Mouse (Mus musculus) spleen, adult 2 months (tissue): ENCODE data around the gene Dnajc1. TPM values are rescaled to one million over a fixed set of nuclear protein-coding genes. Genes with fewer than 3 reads are reported as not detected.

Experiments
- DNase-seq, 2 experiments: peaks; one replicate each; pipeline versions ENCODE4 v3.0.0 to v3.0.0-alpha.2; 2012 to 2021; ENCODE audit warnings: low spot score in 2 of 2, low read depth in 1 of 2
- H3K27ac ChIP-seq: fragments of 200-500 bp; 2 replicates; pipeline ENCODE4 v1.5.1; 2012; ENCODE audit warnings: low read length, inconsistent platforms; ENCODE audit not compliant: insufficient read depth
- H3K27me3 ChIP-seq: fragments of 200-500 bp; 2 replicates; pipeline ENCODE4 v1.6.1; 2012; ENCODE audit warnings: mild to moderate bottlenecking, moderate library complexity, low read length, inconsistent platforms; ENCODE audit not compliant: control insufficient read depth, insufficient read depth
- H3K36me3 ChIP-seq: fragments of 200-500 bp; 2 replicates; pipeline ENCODE4 v1.6.1; 2012; ENCODE audit warnings: mild to moderate bottlenecking, low read length, inconsistent platforms; ENCODE audit not compliant: control insufficient read depth, insufficient read depth
- H3K4me1 ChIP-seq: fragments of 200-500 bp; 2 replicates; pipeline ENCODE4 v1.6.1; 2011; ENCODE audit warnings: inconsistent platforms; ENCODE audit not compliant: control insufficient read depth, insufficient read depth, insufficient read length
- H3K4me3 ChIP-seq: fragments of 200-500 bp; 2 replicates; pipeline ENCODE4 v1.5.1; 2011; ENCODE audit warnings: mild to moderate bottlenecking, inconsistent platforms; ENCODE audit not compliant: insufficient read depth, insufficient read length; ENCODE audit errors: extremely low read depth
- CTCF ChIP-seq: fragments of 200-500 bp; IDR thresholded peaks from 2 replicates; pipeline ENCODE4 v1.5.1; 2011; ENCODE audit warnings: mild to moderate bottlenecking, inconsistent platforms; ENCODE audit not compliant: insufficient read depth, insufficient read length, insufficient replicate concordance; ENCODE audit errors: extremely low read depth
- POLR2A ChIP-seq: fragments of 200-500 bp; IDR thresholded peaks from 2 replicates; pipeline ENCODE4 v1.6.1; 2011; ENCODE audit warnings: low read depth, low read length, inconsistent platforms
- WGBS: fragments of 180-500 bp; shearing (Covaris S2); methylation state at CpG from one replicate; pipeline ENCODE4 v1.1.7; 2018; 5-methylcytosine and 5-hydroxymethylcytosine counted together
- polyA plus RNA-seq: library from polyadenylated mRNA; depleted of rRNA; stranded (reverse); fragments of >200 nt; gene quantifications from 2 replicates; pipeline ENCODE4 v1.2.3, GENCODE M21; 2012

Gene Dnajc1
- polyA plus RNA-seq, 1 experiment, result 10.1 TPM

GRCm38 (mm10) chr2:18389631-18390030, 3.0 kb downstream of the Dnajc1 start:
- 0 out of 2 replicates have a peak, but pooled peaks cover 2% of the 10 kb centered on the region for H3K4me1 ChIP-seq
- no peaks in the 10 kb centered on the region for H3K36me3 ChIP-seq
- TF ChIP-seq POLR2A (no peak), CTCF (no peak)
- no peak overlapping the region for H3K4me3 ChIP-seq
- 82% methylated on average over 1 of the region's 1 CpGs for WGBS
- no peaks in the 10 kb centered on the region for H3K27me3 ChIP-seq
- H3K27ac ChIP-seq, result no peak overlapping the region
- no peak for DNase-seq

- H3K36me3 ChIP-seq, result no peaks in the 10 kb centered on the region
- no peak for DNase-seq
- TF ChIP-seq CTCF, result no peak
- no peak for TF ChIP-seq POLR2A
- H3K27ac ChIP-seq, result no peak overlapping the region
- no peak overlapping the region for H3K4me3 ChIP-seq
- no peaks in the 10 kb centered on the region for H3K4me1 ChIP-seq
- no peaks in the 10 kb centered on the region for H3K27me3 ChIP-seq
Measured at GRCm38 (mm10) chr2:18381662-18382061, 11.0 kb downstream of the Dnajc1 start.

- no peak for TF ChIP-seq CTCF
- TF ChIP-seq POLR2A, result no peak
- 39% methylated on average over 11 of the region's 11 CpGs for WGBS
Measured at GRCm38 (mm10) chr2:18372400-18373182, 20.0 kb downstream of the Dnajc1 start.

GRCm38 (mm10) chr2:18370794-18371498, 21.7 kb downstream of the Dnajc1 start:
- Histone ChIP-seq H3K4me1 (peaks cover 2% of the 10 kb centered on the region; the same call in 1 of the 2 replicates), H3K27me3 (no peaks in the 10 kb centered on the region), H3K36me3 (no peaks in the 10 kb centered on the region), H3K27ac (no peak overlapping the region), H3K4me3 (no peak overlapping the region)
- WGBS, result 62% methylated on average over 4 of the region's 4 CpGs
- TF ChIP-seq CTCF, result no peak
- TF ChIP-seq POLR2A, result no peak
- no peak for DNase-seq

More at GRCm38 (mm10) chr2:18372400-18373182, 20.0 kb downstream of the Dnajc1 start:
- Histone ChIP-seq H3K4me3 (no peak overlapping the region), H3K27ac (no peak overlapping the region), H3K4me1 (peaks cover 2% of the 10 kb centered on the region; the same call in 1 of the 2 replicates), H3K36me3 (no peaks in the 10 kb centered on the region), H3K27me3 (no peaks in the 10 kb centered on the region)
- no peak for DNase-seq

GRCm38 (mm10) chr2:18364402-18364801, 28.2 kb downstream of the Dnajc1 start:
- no peak for DNase-seq
- 89% methylated on average over 1 of the region's 1 CpGs for WGBS
- no peaks in the 10 kb centered on the region for H3K36me3 ChIP-seq
- no peaks in the 10 kb centered on the region for H3K27me3 ChIP-seq
- no peaks in the 10 kb centered on the region for H3K4me1 ChIP-seq
- no peak overlapping the region for H3K27ac ChIP-seq
- TF ChIP-seq POLR2A, result no peak
- TF ChIP-seq CTCF, result no peak
- H3K4me3 ChIP-seq, result no peak overlapping the region

GRCm38 (mm10) chr2:18355293-18355692, 37.3 kb downstream of the Dnajc1 start:
- Histone ChIP-seq H3K27me3 (no peaks in the 10 kb centered on the region), H3K27ac (no peak overlapping the region), H3K4me1 (no peaks in the 10 kb centered on the region), H3K4me3 (no peak overlapping the region), H3K36me3 (no peaks in the 10 kb centered on the region)
- no peak for DNase-seq
- TF ChIP-seq POLR2A (no peak), CTCF (no peak)
